27 mouse cellular contexts compared by ENCODE assay signal in genomic region chr13:32272937-32273496, GRCm38 (mm10).
DNase-seq lines count a peak whose midpoint lies in the region; ATAC-seq and TF ChIP-seq lines count a peak whose summit lies in the region.
"Had no signal": no experiment of that assay in that cellular context is flagged by ENCODE, and none has a peak within 500 bp of the region (broad histone marks: within the 10 kb centered on the region; RNA-seq: fewer than 3 reads in every experiment).

No protein-coding gene starts in this region.

- ATAC-seq in kidney, postnatal 0 days (replicated peaks; ENCODE audit: low FRiP score, low read depth), result no peak
- ATAC-seq in kidney, embryonic 16.5 days (ENCODE audit: low FRiP score, low TSS enrichment), result no peak
- ATAC-seq in midbrain, postnatal 0 days (ENCODE audit: low FRiP score), result no peak
- no peak for ATAC-seq in midbrain, embryonic 16.5 days
- ATAC-seq: forebrain, embryonic 14.5 days had no signal

- TF ChIP-seq POLR2A in small intestine, adult 2 months (IDR thresholded peaks at IDR 0.05; ENCODE audit: low read depth, low read length), result no peak

- H3K4me2 ChIP-seq in kidney, postnatal 0 days (ENCODE audit: low read length), result no peak overlapping the region
- H3K4me2 ChIP-seq in kidney, embryonic 16.5 days (replicated peaks; ENCODE audit: low read depth, low read length), result no peak overlapping the region
- H3K4me2 ChIP-seq in midbrain, postnatal 0 days (ENCODE audit: low read depth, low read length, poor library complexity, severe bottlenecking), result no peak overlapping the region
- H3K4me2 ChIP-seq in midbrain, embryonic 16.5 days (ENCODE audit: low read length), result no peak overlapping the region
- H3K4me2 ChIP-seq: heart, embryonic 12.5 days; limb, embryonic 13.5 days had no signal

- no peaks in the 10 kb centered on the region for H3K9me3 ChIP-seq in kidney, postnatal 0 days (replicated peaks; ENCODE audit: low read length)
- no peaks in the 10 kb centered on the region for H3K9me3 ChIP-seq in kidney, embryonic 16.5 days (ENCODE audit: low read length)
- H3K9me3 ChIP-seq in midbrain, postnatal 0 days (ENCODE audit: low read length), result no peaks in the 10 kb centered on the region
- H3K9me3 ChIP-seq in midbrain, embryonic 16.5 days (replicated peaks; ENCODE audit: control insufficient read depth, low read length, poor library complexity, severe bottlenecking), result no peaks in the 10 kb centered on the region
- H3K9me3 ChIP-seq in ES-E14 (ENCODE audit: control insufficient read depth, insufficient read depth, low read depth, low read length), result no peaks in the 10 kb centered on the region
- H3K9me3 ChIP-seq: G1E; heart, embryonic 12.5 days; limb, embryonic 13.5 days; megakaryocyte, embryonic 14.5 days had no signal

- H3K27me3 ChIP-seq in kidney, postnatal 0 days (ENCODE audit: insufficient read depth, low read length), result no peaks in the 10 kb centered on the region
- H3K27me3 ChIP-seq in kidney, embryonic 16.5 days (ENCODE audit: insufficient read depth, low read length), result no peaks in the 10 kb centered on the region
- H3K27me3 ChIP-seq in midbrain, postnatal 0 days (ENCODE audit: insufficient read depth, low read length), result no peaks in the 10 kb centered on the region
- H3K27me3 ChIP-seq in midbrain, embryonic 16.5 days (ENCODE audit: control insufficient read depth, insufficient read depth, low read depth, low read length), result no peaks in the 10 kb centered on the region
- no peaks in the 10 kb centered on the region for H3K27me3 ChIP-seq in small intestine, adult 2 months (ENCODE audit: control insufficient read depth, insufficient read depth, low read length)
- H3K27me3 ChIP-seq: heart, embryonic 12.5 days; limb, embryonic 13.5 days; megakaryocyte, embryonic 14.5 days had no signal

- TF ChIP-seq CTCF in kidney, postnatal 0 days (IDR thresholded peaks at IDR 0.05; ENCODE audit: low read depth), result peak; percentile 32; the same call in 1 of the 2 replicates
- peak; percentile 25; the same call in 1 of the 2 replicates for TF ChIP-seq CTCF in midbrain, postnatal 0 days (IDR thresholded peaks at IDR 0.05)
- peak; percentile 20; the same call in 1 of the 2 replicates for TF ChIP-seq CTCF in small intestine, adult 2 months (IDR thresholded peaks at IDR 0.05; ENCODE audit: extremely low read depth, insufficient read length, insufficient replicate concordance, low read depth, low read length)

- H3K4me1 ChIP-seq in kidney, postnatal 0 days (replicated peaks; ENCODE audit: insufficient read depth, low read length), result no peaks in the 10 kb centered on the region
- H3K4me1 ChIP-seq in kidney, embryonic 16.5 days (ENCODE audit: insufficient read depth, low read length), result no peaks in the 10 kb centered on the region
- H3K4me1 ChIP-seq in midbrain, postnatal 0 days (ENCODE audit: insufficient read depth, low read length), result no peaks in the 10 kb centered on the region
- no peaks in the 10 kb centered on the region for H3K4me1 ChIP-seq in midbrain, embryonic 16.5 days (ENCODE audit: control insufficient read depth, insufficient read depth, low read length)
- H3K4me1 ChIP-seq in ES-E14 (ENCODE audit: control insufficient read depth in 2 of 2, insufficient read depth in 2 of 2, low read length in 2 of 2, poor library complexity in 1 of 2), result no peaks in the 10 kb centered on the region
- no peaks in the 10 kb centered on the region for H3K4me1 ChIP-seq in small intestine, adult 2 months (ENCODE audit: control insufficient read depth, insufficient read depth, insufficient read length, low read length)

- no peaks in the 10 kb centered on the region for H3K36me3 ChIP-seq in kidney, postnatal 0 days (ENCODE audit: insufficient read depth, low read length)
- no peaks in the 10 kb centered on the region for H3K36me3 ChIP-seq in kidney, embryonic 16.5 days (ENCODE audit: insufficient read depth, low read length)
- no peaks in the 10 kb centered on the region for H3K36me3 ChIP-seq in midbrain, postnatal 0 days (ENCODE audit: insufficient read depth, low read length)
- H3K36me3 ChIP-seq in midbrain, embryonic 16.5 days (ENCODE audit: control insufficient read depth, insufficient read depth, low read length), result no peaks in the 10 kb centered on the region
- H3K36me3 ChIP-seq in ES-E14 (ENCODE audit: control insufficient read depth, insufficient read depth, low read length, poor library complexity, severe bottlenecking), result no peaks in the 10 kb centered on the region
- no peaks in the 10 kb centered on the region for H3K36me3 ChIP-seq in small intestine, adult 2 months (ENCODE audit: control insufficient read depth, insufficient read depth, low read length)
- H3K36me3 ChIP-seq: G1E; heart, embryonic 12.5 days; limb, embryonic 13.5 days had no signal

- in situ Hi-C loops in ES-E14 (cut with MboI; ENCODE audit: low sequenced_read_pairs in 2 of 2, unreplicated experiment in 2 of 2), result no loop called here

- H3K4me3 ChIP-seq in kidney, postnatal 0 days (replicated peaks; ENCODE audit: low read depth, low read length), result no peak overlapping the region
- no peak overlapping the region for H3K4me3 ChIP-seq in kidney, embryonic 16.5 days (ENCODE audit: low read length)
- H3K4me3 ChIP-seq in midbrain, postnatal 0 days (ENCODE audit: low read depth, low read length), result no peak overlapping the region
- H3K4me3 ChIP-seq in midbrain, embryonic 16.5 days (ENCODE audit: low read depth, low read length), result no peak overlapping the region
- no peak overlapping the region for H3K4me3 ChIP-seq in ES-E14 (ENCODE audit: insufficient read depth in 1 of 2, low read depth in 1 of 2, low read length in 2 of 2, poor library complexity in 1 of 2, severe bottlenecking in 1 of 2)
- no peak overlapping the region for H3K4me3 ChIP-seq in small intestine, adult 2 months (ENCODE audit: low read depth, low read length)
- H3K4me3 ChIP-seq: heart, embryonic 12.5 days; limb, embryonic 13.5 days; megakaryocyte, embryonic 14.5 days; myocyte had no signal

- H3K27ac ChIP-seq in kidney, postnatal 0 days, result no peak overlapping the region
- H3K27ac ChIP-seq in kidney, embryonic 16.5 days (ENCODE audit: low read length), result no peak overlapping the region
- H3K27ac ChIP-seq in midbrain, postnatal 0 days (ENCODE audit: low read depth, low read length), result no peak overlapping the region
- no peak overlapping the region for H3K27ac ChIP-seq in midbrain, embryonic 16.5 days (ENCODE audit: low read length)
- no peak overlapping the region for H3K27ac ChIP-seq in ES-E14 (ENCODE audit: insufficient read depth, low read depth, low read length, poor library complexity, severe bottlenecking)
- H3K27ac ChIP-seq in small intestine, adult 2 months (ENCODE audit: insufficient read depth, low read depth, low read length), result no peak overlapping the region
- H3K27ac ChIP-seq: limb, embryonic 13.5 days had no signal

- no peak for DNase-seq in kidney, postnatal 0 days (ENCODE audit: low spot score)
- DNase-seq in midbrain, postnatal 0 days (ENCODE audit: low spot score), result no peak
- peak; percentile 15 for DNase-seq in ES-E14 (ENCODE audit: low read depth, low spot score)
- no peak for DNase-seq in cerebellum, adult 18-20 months
- no peak for DNase-seq in adipocyte (ENCODE audit: low spot score)
- DNase-seq: adrenal gland, postnatal 25 days; B cell, adult 2 months; cerebellum, adult 9-10 months; gastrocnemius, postnatal 10 days; heart, adult 11 months; heart, postnatal 14 days; kidney, adult 9 months; kidney, postnatal 36 days; lung, adult 18-20 months; midbrain, embryonic 14.5 days; right cerebral cortex, adult 18-20 months; right cerebral cortex, postnatal 4 days; thymus, postnatal 14 days had no signal

- 91% methylated on average over 2 of the region's 2 CpGs for WGBS in kidney, postnatal 0 days
- WGBS in kidney, embryonic 16.5 days, result 85% methylated on average over 2 of the region's 2 CpGs
- WGBS in midbrain, postnatal 0 days, result 93% methylated on average over 2 of the region's 2 CpGs
- 93% methylated on average over 2 of the region's 2 CpGs for WGBS in midbrain, embryonic 16.5 days
- WGBS in small intestine, adult 2 months, result 96% methylated on average over 2 of the region's 2 CpGs

- no peak overlapping the region for H3K9ac ChIP-seq in kidney, postnatal 0 days (ENCODE audit: low read depth, low read length)
- no peak overlapping the region for H3K9ac ChIP-seq in kidney, embryonic 16.5 days (replicated peaks; ENCODE audit: low read length)
- H3K9ac ChIP-seq in midbrain, postnatal 0 days (replicated peaks; ENCODE audit: low read length, poor library complexity, severe bottlenecking), result no peak overlapping the region
- no peak overlapping the region for H3K9ac ChIP-seq in midbrain, embryonic 16.5 days (ENCODE audit: low read depth, low read length)
- H3K9ac ChIP-seq in ES-E14 (ENCODE audit: insufficient read depth, low read depth, low read length, poor library complexity, severe bottlenecking), result no peak overlapping the region
- H3K9ac ChIP-seq: heart, embryonic 12.5 days; limb, embryonic 13.5 days had no signal

TF ChIP-seq in ES-E14, 5 proteins besides CTCF, POLR2A, EP300 and RAD21:
- TF ChIP-seq CHD2 (IDR thresholded peaks at IDR 0.05; ENCODE audit: low read depth, low read length) (no peak), HCFC1 (IDR thresholded peaks at IDR 0.05; ENCODE audit: borderline replicate concordance, insufficient read depth, low read length) (no peak), ZC3H11A (IDR thresholded peaks at IDR 0.05; ENCODE audit: borderline replicate concordance, low read depth, low read length) (peak; percentile 30; the same call in 1 of the 2 replicates), MAFK (IDR thresholded peaks at IDR 0.05; ENCODE audit: insufficient read depth, low read depth, low read length) (peak; percentile 82), ZNF384 (IDR thresholded peaks at IDR 0.05; ENCODE audit: low read depth, low read length) (no peak)
